Mouse (Mus musculus) heart, embryonic 13.5 days (tissue): ENCODE results near the gene Kel. TPM values are rescaled to one million over a fixed set of nuclear protein-coding genes. Genes with fewer than 3 reads are reported as not detected.

Experiments
- ATAC-seq: fragments of 200-750 bp; cut with Nextera tagmentation; 2 replicates; pipeline ENCODE4 v1.8.0; 2017; ENCODE audit warnings: moderate TSS enrichment; ENCODE audit not compliant: insufficient number of reproducible peaks, low FRiP score, low TSS enrichment; ENCODE audit errors: extremely low read depth
- H3K27ac ChIP-seq: fragments of 300-500 bp; sonication (generic); replicated peaks from 2 replicates; pipeline ENCODE4 v1.5.1; 2015; ENCODE audit warnings: moderate library complexity, mild to moderate bottlenecking, inconsistent platforms
- H3K27me3 ChIP-seq: fragments of 300-500 bp; sonication (generic); replicated peaks from 2 replicates; pipeline ENCODE4 v1.6.1; 2015; ENCODE audit warnings: mild to moderate bottlenecking, inconsistent platforms
- H3K36me3 ChIP-seq: fragments of 300-500 bp; sonication (generic); 2 replicates; pipeline ENCODE4 v1.6.1; 2015; ENCODE audit warnings: mild to moderate bottlenecking, inconsistent platforms
- H3K4me1 ChIP-seq: fragments of 300-500 bp; sonication (generic); 2 replicates; pipeline ENCODE4 v1.6.1; 2015; ENCODE audit warnings: inconsistent platforms
- H3K4me2 ChIP-seq: fragments of 300-500 bp; sonication (generic); 2 replicates; pipeline ENCODE4 v1.6.1; 2015; ENCODE audit warnings: inconsistent platforms, mild to moderate bottlenecking, moderate library complexity
- H3K4me3 ChIP-seq: fragments of 300-500 bp; sonication (generic); 2 replicates; pipeline ENCODE4 v1.5.1; 2015; ENCODE audit warnings: moderate library complexity, mild to moderate bottlenecking, inconsistent platforms
- H3K9ac ChIP-seq: fragments of 300-500 bp; sonication (generic); 2 replicates; pipeline ENCODE4 v1.6.1; 2015; ENCODE audit warnings: inconsistent platforms, mild to moderate bottlenecking, moderate library complexity
- H3K9me3 ChIP-seq: fragments of 300-500 bp; sonication (generic); 2 replicates; pipeline ENCODE4 v1.6.1; 2016; ENCODE audit warnings: inconsistent platforms
- WGBS: fragments of 180-500 bp; shearing (Covaris S2); methylation state at CpG from one replicate; pipeline ENCODE4 v1.1.7; 2015; ENCODE audit warnings: mixed read lengths; 5-methylcytosine and 5-hydroxymethylcytosine counted together
- polyA plus RNA-seq: library from polyadenylated mRNA; unstranded; fragments of >200 nt; fragmentation: Nextera tagmentation; extraction: Ambion mirVana; gene quantifications from 2 replicates; pipeline ENCODE4 v1.2.1, GENCODE M21; 2015

Kel gene
- polyA plus RNA-seq, 1 experiment from 2014 or later = 11.6 TPM

DNA sequence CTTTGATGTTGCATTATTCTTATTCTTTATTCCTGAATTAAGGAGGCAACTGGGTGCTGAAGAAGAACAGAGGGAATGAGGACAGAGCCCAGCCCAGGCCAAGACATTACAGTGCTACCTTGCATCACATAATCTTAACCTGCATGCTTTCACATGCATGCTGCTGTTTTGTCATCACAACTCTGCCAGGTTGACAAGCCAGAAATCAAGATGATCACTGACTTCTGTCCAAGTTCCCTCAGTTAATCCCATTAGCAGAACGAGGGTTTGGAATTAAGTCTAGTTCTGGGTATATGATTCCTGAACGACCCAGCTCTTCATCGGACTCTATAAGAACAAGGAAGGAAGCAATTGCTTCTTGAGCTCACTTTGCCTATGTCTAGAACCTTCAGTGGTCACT is 57.9 kb downstream of the Kel start:
- H3K36me3 ChIP-seq = no peaks in the 10 kb centered on the region
- no peak for ATAC-seq
- H3K4me1 ChIP-seq = no peaks in the 10 kb centered on the region
- H3K4me3 ChIP-seq = no peak overlapping the region
- 71% methylated on average over 3 of the region's 3 CpGs for WGBS
- H3K9ac ChIP-seq = no peak overlapping the region
- H3K9me3 ChIP-seq = no peaks in the 10 kb centered on the region
- H3K27me3 ChIP-seq = no peaks in the 10 kb centered on the region
- no peak overlapping the region for H3K27ac ChIP-seq
- H3K4me2 ChIP-seq = no peak overlapping the region

DNA sequence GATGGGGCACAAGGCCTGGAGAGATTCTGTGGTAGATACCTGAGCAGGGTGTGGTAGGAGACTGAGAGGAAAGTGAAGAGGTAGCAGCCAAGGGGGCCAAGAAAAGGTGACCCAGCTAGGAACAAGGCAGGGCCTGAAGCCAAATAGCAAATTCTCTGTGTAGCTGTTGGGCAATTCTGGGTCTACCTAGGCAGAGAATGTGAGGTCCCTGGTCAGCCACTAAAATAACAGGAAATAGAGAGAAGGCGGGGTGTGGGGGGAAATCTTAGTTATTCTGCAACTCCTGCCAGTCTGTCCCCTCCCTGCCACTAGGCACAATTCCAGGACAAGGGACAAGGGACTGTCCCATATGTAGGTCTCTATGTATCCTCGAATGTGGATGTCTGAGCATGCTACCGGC is 60.9 kb downstream of the Kel start:
- H3K9me3 ChIP-seq = no peaks in the 10 kb centered on the region
- WGBS = 77% methylated on average over 3 of the region's 3 CpGs
- H3K4me1 ChIP-seq = no peaks in the 10 kb centered on the region
- no peaks in the 10 kb centered on the region for H3K36me3 ChIP-seq
- H3K4me3 ChIP-seq = no peak overlapping the region
- no peak overlapping the region for H3K4me2 ChIP-seq
- H3K9ac ChIP-seq = no peak overlapping the region
- ATAC-seq = no peak
- H3K27ac ChIP-seq = no peak overlapping the region
- no peaks in the 10 kb centered on the region for H3K27me3 ChIP-seq

- no peaks in the 10 kb centered on the region for H3K4me1 ChIP-seq
- H3K4me2 ChIP-seq = no peak overlapping the region
- H3K9ac ChIP-seq = no peak overlapping the region
- ATAC-seq = no peak
- WGBS = 76% methylated on average over 4 of the region's 4 CpGs
- H3K27ac ChIP-seq = no peak overlapping the region
- H3K4me3 ChIP-seq = no peak overlapping the region
- H3K36me3 ChIP-seq = no peaks in the 10 kb centered on the region
- H3K27me3 ChIP-seq = no peaks in the 10 kb centered on the region
- H3K9me3 ChIP-seq = no peaks in the 10 kb centered on the region
These were observed 61.4 kb downstream of the Kel start for GRCm38 (mm10) chr6:41642765-41643164.

GRCm38 (mm10) chr6:41641173-41641866 is 62.8 kb downstream of the Kel start:
- Histone ChIP-seq H3K27ac (no peak overlapping the region), H3K9ac (no peak overlapping the region), H3K4me2 (no peak overlapping the region), H3K4me1 (no peaks in the 10 kb centered on the region), H3K36me3 (no peaks in the 10 kb centered on the region), H3K4me3 (no peak overlapping the region), H3K9me3 (no peaks in the 10 kb centered on the region), H3K27me3 (no peaks in the 10 kb centered on the region)
- 51% methylated on average over 6 of the region's 6 CpGs for WGBS
- ATAC-seq = no peak

DNA sequence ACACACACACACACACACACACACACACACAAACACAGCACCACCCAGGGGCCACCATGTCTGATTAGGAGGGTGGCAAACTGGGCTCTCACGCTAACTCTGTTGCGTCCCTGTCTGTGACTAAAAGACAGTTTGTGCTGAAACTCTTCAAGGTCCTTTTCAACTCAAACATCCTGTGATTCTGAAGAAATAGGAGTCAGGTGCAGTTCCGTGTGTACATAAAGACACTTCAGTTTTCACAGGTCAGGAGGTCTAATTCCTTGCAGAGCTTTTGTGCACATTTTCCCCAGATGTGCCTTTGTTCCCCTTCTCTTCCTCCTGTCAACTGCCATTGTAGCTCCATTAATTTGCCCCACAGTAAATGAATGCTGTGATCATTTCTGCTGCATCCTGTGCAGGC is 63.7 kb downstream of the Kel start:
- H3K4me1 ChIP-seq = no peaks in the 10 kb centered on the region
- H3K36me3 ChIP-seq = no peaks in the 10 kb centered on the region
- H3K9me3 ChIP-seq = no peaks in the 10 kb centered on the region
- H3K27me3 ChIP-seq = no peaks in the 10 kb centered on the region
- ATAC-seq = no peak
- H3K9ac ChIP-seq = no peak overlapping the region
- no peak overlapping the region for H3K4me2 ChIP-seq
- H3K27ac ChIP-seq = no peak overlapping the region
- no peak overlapping the region for H3K4me3 ChIP-seq
- 77% methylated on average over 3 of the region's 3 CpGs for WGBS

DNA sequence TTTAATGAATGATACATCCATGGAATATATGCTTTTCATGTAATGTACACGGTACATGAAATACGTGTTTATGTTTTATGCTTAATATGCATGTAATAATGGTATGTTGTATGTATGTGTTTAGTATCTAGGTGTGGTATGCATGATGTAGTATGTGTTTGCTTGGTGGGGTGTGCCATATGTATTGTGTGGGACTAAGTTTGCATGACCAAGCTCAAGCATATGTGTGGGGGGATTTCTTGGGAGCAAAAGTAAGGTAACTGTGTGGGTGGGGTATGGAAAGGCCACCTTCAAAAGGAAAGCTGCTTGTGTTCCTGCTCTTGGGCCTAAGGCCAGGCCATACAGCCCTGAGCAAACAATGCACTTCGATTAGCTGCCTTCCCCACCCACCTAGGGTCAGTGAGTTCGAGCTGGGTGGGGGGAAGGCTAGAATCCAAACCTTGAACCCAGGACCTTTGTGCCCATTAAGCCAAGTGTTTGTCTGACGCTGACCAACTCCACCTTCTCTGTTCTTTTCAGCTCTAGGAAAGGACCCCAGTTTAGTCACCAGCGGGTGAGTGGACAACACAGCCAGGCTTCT is 66.1 kb downstream of the Kel start:
- Histone ChIP-seq H3K4me2 (no peak overlapping the region), H3K36me3 (no peaks in the 10 kb centered on the region), H3K4me1 (no peaks in the 10 kb centered on the region), H3K27ac (no peak overlapping the region), H3K27me3 (no peaks in the 10 kb centered on the region), H3K4me3 (no peak overlapping the region), H3K9ac (no peak overlapping the region), H3K9me3 (no peaks in the 10 kb centered on the region)
- 66% methylated on average over 6 of the region's 6 CpGs for WGBS
- no peak for ATAC-seq

- no peak for ATAC-seq
These were observed 66.7 kb downstream of the Kel start for GRCm38 (mm10) chr6:41637393-41637792.

More at GRCm38 (mm10) chr6:41637393-41637792, 66.7 kb downstream of the Kel start:
- H3K9ac ChIP-seq = no peak overlapping the region
- no peaks in the 10 kb centered on the region for H3K9me3 ChIP-seq
- H3K27me3 ChIP-seq = no peaks in the 10 kb centered on the region
- WGBS = 24% methylated on average over 1 of the region's 1 CpGs
- no peak overlapping the region for H3K4me3 ChIP-seq
- no peak overlapping the region for H3K4me2 ChIP-seq
- H3K4me1 ChIP-seq = no peaks in the 10 kb centered on the region
- no peak overlapping the region for H3K27ac ChIP-seq
- no peaks in the 10 kb centered on the region for H3K36me3 ChIP-seq

Other genes with a start within 250 kb of the Kel start
- gene Prss1, start 245.4 kb downstream of the Kel start, polyA plus RNA-seq = not detected in 2 replicates
- gene Prss2, start 182.6 kb downstream of the Kel start, polyA plus RNA-seq = not detected in 2 replicates
- gene Ephb6, start 98.9 kb downstream of the Kel start, polyA plus RNA-seq = 3.5 and 5.3 TPM in 2 replicates
- 0.13 and 0.14 TPM in 2 replicates for gene Trpv6, start 67.9 kb downstream of the Kel start, polyA plus RNA-seq
- gene Trpv5, start 23.6 kb downstream of the Kel start, polyA plus RNA-seq = not detected in 2 replicates
- not detected in 2 replicates for gene Llcfc1, start 19.9 kb downstream of the Kel start, polyA plus RNA-seq
- gene Olfr459, start 70.8 kb upstream of the Kel start, polyA plus RNA-seq = not detected in 2 replicates
- gene Pip, start 143.2 kb upstream of the Kel start, polyA plus RNA-seq = not detected in 2 replicates
- gene Sval2, start 148.7 kb upstream of the Kel start, polyA plus RNA-seq = not detected in 2 replicates
- gene Sval1, start 247.3 kb upstream of the Kel start, polyA plus RNA-seq = not detected in 2 replicates